Mouse (Mus musculus) midbrain, embryonic 15.5 days (tissue): ENCODE results near the gene Ift122. TPM values are rescaled to one million over a fixed set of nuclear protein-coding genes. Genes with fewer than 3 reads are reported as not detected.

Experiments used
- ATAC-seq: fragments of 200-750 bp; cut with Nextera tagmentation; replicated peaks from 2 replicates; pipeline ENCODE4 v1.8.0; 2017; ENCODE audit warnings: moderate TSS enrichment
- H3K27ac ChIP-seq: fragments of 300-500 bp; sonication (generic); 2 replicates; pipeline ENCODE4 v1.5.1; 2015; ENCODE audit warnings: mild to moderate bottlenecking, inconsistent platforms
- H3K27me3 ChIP-seq: fragments of 300-500 bp; sonication (generic); replicated peaks from 2 replicates; pipeline ENCODE4 v1.6.1; 2015; ENCODE audit warnings: inconsistent platforms
- H3K36me3 ChIP-seq: fragments of 300-500 bp; sonication (generic); replicated peaks from 2 replicates; pipeline ENCODE4 v1.6.1; 2015; ENCODE audit warnings: inconsistent platforms
- H3K4me1 ChIP-seq: fragments of 300-500 bp; sonication (generic); 2 replicates; pipeline ENCODE4 v1.6.1; 2015; ENCODE audit warnings: inconsistent platforms
- H3K4me2 ChIP-seq: fragments of 300-500 bp; sonication (generic); 2 replicates; pipeline ENCODE4 v1.6.1; 2015; ENCODE audit warnings: inconsistent platforms, mild to moderate bottlenecking, moderate library complexity
- H3K4me3 ChIP-seq: fragments of 300-500 bp; sonication (generic); 2 replicates; pipeline ENCODE4 v1.5.1; 2015; ENCODE audit warnings: mild to moderate bottlenecking, inconsistent platforms
- H3K9ac ChIP-seq: fragments of 300-500 bp; sonication (generic); 2 replicates; pipeline ENCODE4 v1.6.1; 2015; ENCODE audit warnings: mild to moderate bottlenecking, inconsistent platforms
- H3K9me3 ChIP-seq: fragments of 300-500 bp; sonication (generic); 2 replicates; pipeline ENCODE4 v1.6.1; 2016; ENCODE audit warnings: inconsistent platforms
- WGBS: fragments of 180-500 bp; shearing (Covaris S2); methylation state at CpG from one replicate; pipeline ENCODE4 v1.1.7; 2015; ENCODE audit warnings: mixed read lengths; 5-methylcytosine and 5-hydroxymethylcytosine counted together
- polyA plus RNA-seq: library from polyadenylated mRNA; unstranded; fragments of >200 nt; fragmentation: Nextera tagmentation; extraction: Ambion mirVana; gene quantifications from 2 replicates; pipeline ENCODE4 v1.2.1, GENCODE M21; 2015

Gene Ift122
- polyA plus RNA-seq: 33.1 and 34.4 TPM in 2 replicates

- ATAC-seq: peak; percentile 99
- Histone ChIP-seq H3K4me2 (peak within 1 kb of the TSS; percentile 79), H3K27me3 (no peaks in the 10 kb centered on the region), H3K4me1 (peaks cover 26% of the 10 kb centered on the region), H3K27ac (peak within 1 kb of the TSS; percentile 80), H3K36me3 (0 out of 2 replicates have a peak, but pooled peaks cover 5% of the 10 kb centered on the region), H3K9ac (peak within 1 kb of the TSS; percentile 50), H3K9me3 (no peaks in the 10 kb centered on the region), H3K4me3 (peak within 1 kb of the TSS; percentile 67)
- 0% methylated on average over 51 of the region's 51 CpGs for WGBS
These were observed at the start of gene Ift122, which contains the start of gene Mbd4 for GRCm38 (mm10) chr6:115853091-115853813. Gene Ift122, plus strand, starts transcription at chr6:115853470. Gene Mbd4, minus strand, starts transcription at chr6:115853371.

- WGBS: 48% methylated on average over 16 of the region's 16 CpGs
- Histone ChIP-seq H3K27ac (no peak overlapping the region), H3K36me3 (peaks cover 30% of the 10 kb centered on the region)
These were observed 49.5 kb upstream of the Ift122 start for GRCm38 (mm10) chr6:115803541-115804382.

GRCm38 (mm10) chr6:115804432-115805192, 48.7 kb upstream of the Ift122 start:
- no peak for ATAC-seq
- Histone ChIP-seq H3K9ac (no peak overlapping the region), H3K27me3 (no peaks in the 10 kb centered on the region), H3K27ac (no peak overlapping the region), H3K4me2 (no peak overlapping the region), H3K9me3 (no peaks in the 10 kb centered on the region), H3K36me3 (peaks cover 26% of the 10 kb centered on the region), H3K4me3 (no peak overlapping the region), H3K4me1 (peaks cover 22% of the 10 kb centered on the region)
- WGBS: 67% methylated on average over 10 of the region's 10 CpGs

More at GRCm38 (mm10) chr6:115803541-115804382, 49.5 kb upstream of the Ift122 start:
- no peak overlapping the region for H3K4me2 ChIP-seq
- no peaks in the 10 kb centered on the region for H3K9me3 ChIP-seq
- no peak for ATAC-seq
- no peak overlapping the region for H3K4me3 ChIP-seq
- no peaks in the 10 kb centered on the region for H3K27me3 ChIP-seq
- H3K9ac ChIP-seq: no peak overlapping the region
- H3K4me1 ChIP-seq: peaks cover 22% of the 10 kb centered on the region

- Histone ChIP-seq H3K4me1 (peaks cover 22% of the 10 kb centered on the region), H3K9me3 (no peaks in the 10 kb centered on the region), H3K27me3 (no peaks in the 10 kb centered on the region), H3K4me3 (peak overlapping the region; percentile 75), H3K4me2 (peak overlapping the region; percentile 83), H3K36me3 (peaks cover 7% of the 10 kb centered on the region), H3K27ac (peak overlapping the region; percentile 92), H3K9ac (peak overlapping the region; percentile 87)
- ATAC-seq: 0 out of 2 replicates have a peak, but pooled peaks have one; percentile 1
- WGBS: 5% methylated on average over 15 of the region's 15 CpGs
These were observed 45.6 kb upstream of the Ift122 start for GRCm38 (mm10) chr6:115807464-115808195.

GRCm38 (mm10) chr6:115808196-115808487, 45.1 kb upstream of the Ift122 start:
- Histone ChIP-seq H3K4me3 (peak overlapping the region; percentile 75), H3K27me3 (no peaks in the 10 kb centered on the region), H3K4me1 (peaks cover 22% of the 10 kb centered on the region), H3K9me3 (no peaks in the 10 kb centered on the region), H3K27ac (peak overlapping the region; percentile 92), H3K9ac (peak overlapping the region; percentile 87), H3K4me2 (peak overlapping the region; percentile 83), H3K36me3 (peaks cover 6% of the 10 kb centered on the region)
- 0 out of 2 replicates have a peak, but pooled peaks have one; percentile 16 for ATAC-seq
- 0% methylated on average over 22 of the region's 22 CpGs for WGBS

- peaks cover 22% of the 10 kb centered on the region for H3K4me1 ChIP-seq
- WGBS: under 1% methylated on average over 47 of the region's 47 CpGs
- peak within 1 kb of the TSS; percentile 83 for H3K4me2 ChIP-seq
- no peaks in the 10 kb centered on the region for H3K27me3 ChIP-seq
- H3K36me3 ChIP-seq: peaks cover 6% of the 10 kb centered on the region
- H3K4me3 ChIP-seq: peak within 1 kb of the TSS; percentile 75
- ATAC-seq: peak; percentile 91
- H3K27ac ChIP-seq: peak within 1 kb of the TSS; percentile 92
- peak within 1 kb of the TSS; percentile 87 for H3K9ac ChIP-seq
- H3K9me3 ChIP-seq: no peaks in the 10 kb centered on the region
These were observed 44.6 kb upstream of the Ift122 start, which contains the start of gene Rpl32 for GRCm38 (mm10) chr6:115808488-115809231. Gene Rpl32, minus strand, starts transcription at chr6:115808747.

- H3K27me3 ChIP-seq: no peaks in the 10 kb centered on the region
- no peak for ATAC-seq
- peaks cover 12% of the 10 kb centered on the region for H3K4me1 ChIP-seq
- H3K36me3 ChIP-seq: no peaks in the 10 kb centered on the region
- H3K4me3 ChIP-seq: no peak overlapping the region
- H3K9ac ChIP-seq: no peak overlapping the region
- no peak overlapping the region for H3K27ac ChIP-seq
- H3K4me2 ChIP-seq: no peak overlapping the region
- no peaks in the 10 kb centered on the region for H3K9me3 ChIP-seq
- WGBS: 71% methylated on average over 8 of the region's 8 CpGs
These were observed 41.7 kb upstream of the Ift122 start for GRCm38 (mm10) chr6:115811606-115812005.

GRCm38 (mm10) chr6:115814104-115814503, 39.2 kb upstream of the Ift122 start:
- Histone ChIP-seq H3K27ac (no peak overlapping the region), H3K4me1 (no peaks in the 10 kb centered on the region), H3K9me3 (no peaks in the 10 kb centered on the region), H3K27me3 (no peaks in the 10 kb centered on the region), H3K36me3 (no peaks in the 10 kb centered on the region), H3K9ac (no peak overlapping the region), H3K4me3 (no peak overlapping the region), H3K4me2 (no peak overlapping the region)
- WGBS: 32% methylated on average over 4 of the region's 4 CpGs
- no peak for ATAC-seq

- no peak overlapping the region for H3K27ac ChIP-seq
- no peak overlapping the region for H3K9ac ChIP-seq
- no peaks in the 10 kb centered on the region for H3K36me3 ChIP-seq
- no peak overlapping the region for H3K4me3 ChIP-seq
- no peaks in the 10 kb centered on the region for H3K9me3 ChIP-seq
- ATAC-seq: no peak
- no peaks in the 10 kb centered on the region for H3K4me1 ChIP-seq
- H3K4me2 ChIP-seq: no peak overlapping the region
- no peaks in the 10 kb centered on the region for H3K27me3 ChIP-seq
- 79% methylated on average over 4 of the region's 4 CpGs for WGBS
These were observed 38.2 kb upstream of the Ift122 start for GRCm38 (mm10) chr6:115815041-115815440.

GRCm38 (mm10) chr6:115818129-115818528, 35.1 kb upstream of the Ift122 start:
- Histone ChIP-seq H3K9me3 (no peaks in the 10 kb centered on the region), H3K4me2 (no peak overlapping the region), H3K4me3 (no peak overlapping the region), H3K36me3 (no peaks in the 10 kb centered on the region), H3K27ac (no peak overlapping the region), H3K9ac (no peak overlapping the region), H3K27me3 (no peaks in the 10 kb centered on the region), H3K4me1 (no peaks in the 10 kb centered on the region)
- WGBS: 74% methylated on average over 2 of the region's 2 CpGs
- no peak for ATAC-seq
